Mouse (Mus musculus) brown adipose tissue, adult 24 weeks (tissue): ENCODE data around the gene Krtap9-3. TPM values are rescaled to one million over a fixed set of nuclear protein-coding genes. Genes with fewer than 3 reads are reported as not detected.

Experiments used
- polyA plus RNA-seq: library from polyadenylated mRNA; stranded (reverse); fragments of >200 nt; gene quantifications from 2 replicates; pipeline ENCODE4 v1.2.4, GENCODE M21; 2012; ENCODE audit not compliant: missing spikeins, insufficient read depth, insufficient read length

Gene Krtap9-3
- polyA plus RNA-seq, 1 experiment, result not detected

Other genes with a start within 250 kb of the Krtap9-3 start
- gene Krt27, start 247.0 kb downstream of the Krtap9-3 start, polyA plus RNA-seq, result not detected in 2 replicates
- not detected in 2 replicates for gene Krt28, start 223.2 kb downstream of the Krtap9-3 start, polyA plus RNA-seq
- 19.3 and 23.2 TPM in 2 replicates for gene Krt10, start 208.7 kb downstream of the Krtap9-3 start, polyA plus RNA-seq
- gene Krt12, start 175.8 kb downstream of the Krtap9-3 start, polyA plus RNA-seq, result not detected in 2 replicates
- not detected in 2 replicates for gene Krt20, start 160.0 kb downstream of the Krtap9-3 start, polyA plus RNA-seq
- not detected in 2 replicates for gene Krt23, start 105.0 kb downstream of the Krtap9-3 start, polyA plus RNA-seq
- gene Krt39, start 76.8 kb downstream of the Krtap9-3 start, polyA plus RNA-seq, result not detected in 2 replicates
- not detected in 2 replicates for gene Krt40, start 54.9 kb downstream of the Krtap9-3 start, polyA plus RNA-seq
- not detected in 2 replicates for gene Krtap3-3, start 47.2 kb downstream of the Krtap9-3 start, polyA plus RNA-seq
- gene Krtap3-2, start 41.3 kb downstream of the Krtap9-3 start, polyA plus RNA-seq, result not detected in 2 replicates
- not detected in 2 replicates for gene Gm11939, start 38.6 kb downstream of the Krtap9-3 start, polyA plus RNA-seq
- gene Krtap3-1, start 31.5 kb downstream of the Krtap9-3 start, polyA plus RNA-seq, result not detected in 2 replicates
- not detected in 2 replicates for gene Krtap1-5, start 17.1 kb downstream of the Krtap9-3 start, polyA plus RNA-seq
- gene Krtap1-4, start 14.5 kb downstream of the Krtap9-3 start, polyA plus RNA-seq, result not detected in 2 replicates
- gene Krtap1-3, start 6.8 kb downstream of the Krtap9-3 start, polyA plus RNA-seq, result not detected in 2 replicates
- not detected in 2 replicates for gene Gm11938, start 5.2 kb upstream of the Krtap9-3 start, polyA plus RNA-seq
- not detected in 2 replicates for gene Gm11937, start 12.1 kb upstream of the Krtap9-3 start, polyA plus RNA-seq
- not detected in 2 replicates for gene Krtap2-4, start 16.7 kb upstream of the Krtap9-3 start, polyA plus RNA-seq
- not detected in 2 replicates for gene Gm11562, start 22.3 kb upstream of the Krtap9-3 start, polyA plus RNA-seq
- gene Krtap4-1, start 30.1 kb upstream of the Krtap9-3 start, polyA plus RNA-seq, result not detected in 2 replicates
- not detected in 2 replicates for gene Krtap4-2, start 37.0 kb upstream of the Krtap9-3 start, polyA plus RNA-seq
- gene Krtap4-7, start 46.0 kb upstream of the Krtap9-3 start, polyA plus RNA-seq, result not detected in 2 replicates
- not detected in 2 replicates for gene Gm11555, start 52.1 kb upstream of the Krtap9-3 start, polyA plus RNA-seq
- gene Gm11563, start 60.9 kb upstream of the Krtap9-3 start, polyA plus RNA-seq, result not detected in 2 replicates
- not detected in 2 replicates for gene Krtap4-6, start 67.9 kb upstream of the Krtap9-3 start, polyA plus RNA-seq
- gene Gm14190, start 92.6 kb upstream of the Krtap9-3 start, polyA plus RNA-seq, result not detected in 2 replicates
- gene Gm14180, start 136.2 kb upstream of the Krtap9-3 start, polyA plus RNA-seq, result not detected in 2 replicates
- not detected in 2 replicates for gene Gm11595, start 174.8 kb upstream of the Krtap9-3 start, polyA plus RNA-seq
- gene Krtap4-8, start 182.6 kb upstream of the Krtap9-3 start, polyA plus RNA-seq, result not detected in 2 replicates
- gene Krtap4-9, start 187.1 kb upstream of the Krtap9-3 start, polyA plus RNA-seq, result not detected in 2 replicates
- not detected in 2 replicates for gene Gm11596, start 195.4 kb upstream of the Krtap9-3 start, polyA plus RNA-seq
- not detected in 2 replicates for gene Gm11569, start 200.8 kb upstream of the Krtap9-3 start, polyA plus RNA-seq
- not detected in 2 replicates for gene Gm11554, start 206.3 kb upstream of the Krtap9-3 start, polyA plus RNA-seq
- gene Krtap4-13, start 211.8 kb upstream of the Krtap9-3 start, polyA plus RNA-seq, result not detected in 2 replicates
- gene Gm11564, start 217.6 kb upstream of the Krtap9-3 start, polyA plus RNA-seq, result not detected in 2 replicates
- not detected in 2 replicates for gene 2300003K06Rik, start 240.0 kb upstream of the Krtap9-3 start, polyA plus RNA-seq